Mouse (Mus musculus) MEL (cell line): ENCODE results near the gene Pcif1. TPM values are rescaled to one million over a fixed set of nuclear protein-coding genes. Genes with fewer than 3 reads are reported as not detected.

ENCODE experiments used
- DNase-seq: peaks from one replicate; pipeline ENCODE4 v3.0.0; 2011; ENCODE audit warnings: low read depth, low spot score
- H3K27ac ChIP-seq: 2 replicates; pipeline ENCODE4 v1.5.1; 2012; ENCODE audit warnings: low read depth, mild to moderate bottlenecking, control low read depth, low read length, moderate library complexity; ENCODE audit not compliant: control insufficient read depth
- H3K27me3 ChIP-seq, 2 experiments: fragments of 150-350 bp in 1 of 2; sonication (generic) in 1 of 2; 2 replicates each; pipeline ENCODE4 v1.6.1; 2012; ENCODE audit warnings: low read length in 2 of 2, mild to moderate bottlenecking in 2 of 2, improper control_type of control experiment in 1 of 2, moderate library complexity in 1 of 2; ENCODE audit not compliant: insufficient read depth in 2 of 2, control insufficient read depth in 1 of 2
- H3K36me3 ChIP-seq, 2 experiments: 2 replicates each; pipeline ENCODE4 v1.6.1; 2012 to 2014; ENCODE audit warnings: low read length in 2 of 2, improper control_type of control experiment in 1 of 2, inconsistent platforms in 1 of 2, mild to moderate bottlenecking in 1 of 2; ENCODE audit not compliant: insufficient read depth in 2 of 2, control insufficient read depth in 1 of 2
- H3K4me1 ChIP-seq, 2 experiments: fragments of 150-350 bp in 1 of 2; sonication (generic) in 1 of 2; 2 replicates each; pipeline ENCODE4 v1.6.1; 2012; ENCODE audit warnings: low read length in 2 of 2, improper control_type of control experiment in 1 of 2, mild to moderate bottlenecking in 1 of 2; ENCODE audit not compliant: insufficient read depth in 2 of 2, control insufficient read depth in 1 of 2
- H3K4me3 ChIP-seq, 2 experiments: fragments of 150-350 bp in 1 of 2; sonication (generic) in 1 of 2; 2 replicates each; pipeline ENCODE4 v1.5.1; 2012; ENCODE audit warnings: low read depth in 2 of 2, low read length in 2 of 2, mild to moderate bottlenecking in 2 of 2, moderate library complexity in 2 of 2, control low read depth in 1 of 2, improper control_type of control experiment in 1 of 2; ENCODE audit not compliant: control insufficient read depth in 1 of 2, insufficient read depth in 1 of 2
- H3K79me2 ChIP-seq: 2 replicates; pipeline ENCODE4 v1.6.1; 2012; ENCODE audit warnings: mild to moderate bottlenecking, low read length, moderate library complexity; ENCODE audit not compliant: control insufficient read depth, poor library complexity, insufficient read depth
- H3K9ac ChIP-seq: 2 replicates; pipeline ENCODE4 v1.6.1; 2012; ENCODE audit warnings: low read depth, mild to moderate bottlenecking, control low read depth, low read length, moderate library complexity; ENCODE audit not compliant: control insufficient read depth, poor library complexity, severe bottlenecking
- H3K9me3 ChIP-seq: fragments of 150-350 bp; sonication (generic); replicated peaks from 2 replicates; pipeline ENCODE4 v1.6.1; 2012; ENCODE audit warnings: mild to moderate bottlenecking, low read length, improper control_type of control experiment, moderate library complexity; ENCODE audit not compliant: insufficient read depth
- BHLHE40 ChIP-seq: IDR thresholded peaks from 2 replicates; pipeline ENCODE4 v1.6.1; 2012; ENCODE audit warnings: low read depth, mild to moderate bottlenecking, inconsistent platforms, low read length, improper control_type of control experiment, borderline replicate concordance
- CHD1 ChIP-seq: IDR thresholded peaks from 2 replicates; pipeline ENCODE4 v1.6.1; 2012; ENCODE audit warnings: low read depth, mild to moderate bottlenecking, inconsistent platforms, low read length, improper control_type of control experiment
- CHD2 ChIP-seq: IDR thresholded peaks from 2 replicates; pipeline ENCODE4 v1.6.1; 2011; ENCODE audit warnings: low read length, improper control_type of control experiment
- CTCF ChIP-seq, 3 experiments: IDR thresholded peaks in 2 of 3; conservative IDR thresholded peaks in 1 of 3; 2 replicates each; pipeline ENCODE4 v1.5.1; 2011 to 2012; ENCODE audit warnings: low read length in 3 of 3, low read depth in 2 of 3, mild to moderate bottlenecking in 2 of 3, improper control_type of control experiment in 1 of 3, inconsistent platforms in 1 of 3, mixed read lengths in 1 of 3, moderate library complexity in 1 of 3; ENCODE audit not compliant: control insufficient read depth in 1 of 3, insufficient read depth in 1 of 3, poor library complexity in 1 of 3, severe bottlenecking in 1 of 3
- ELF1 ChIP-seq: IDR thresholded peaks from 2 replicates; pipeline ENCODE4 v1.6.1; 2014; ENCODE audit warnings: low read depth, mild to moderate bottlenecking, inconsistent platforms, low read length, improper control_type of control experiment, moderate library complexity
- EP300 ChIP-seq, 2 experiments: IDR thresholded peaks; 2 replicates each; pipeline ENCODE4 v1.6.1; 2011; ENCODE audit warnings: improper control_type of control experiment in 2 of 2, low read length in 2 of 2, low read depth in 1 of 2, mild to moderate bottlenecking in 1 of 2
- ETS1 ChIP-seq: IDR thresholded peaks from 2 replicates; pipeline ENCODE4 v1.6.1; 2012; ENCODE audit warnings: low read depth, mild to moderate bottlenecking, inconsistent platforms, low read length, improper control_type of control experiment, moderate library complexity
- HCFC1 ChIP-seq: IDR thresholded peaks from 2 replicates; pipeline ENCODE4 v1.6.1; 2012; ENCODE audit warnings: low read depth, mild to moderate bottlenecking, inconsistent platforms, low read length, improper control_type of control experiment, moderate library complexity
- JUND ChIP-seq: IDR thresholded peaks from 2 replicates; pipeline ENCODE4 v1.6.1; 2011; ENCODE audit warnings: low read depth, mild to moderate bottlenecking, improper control_type of control experiment, low read length
- KAT2A ChIP-seq: conservative IDR thresholded peaks from 2 replicates; pipeline ENCODE4 v1.6.1; 2012; ENCODE audit warnings: low read depth, low read length, improper control_type of control experiment, inconsistent platforms
- MAX ChIP-seq: IDR thresholded peaks from 2 replicates; pipeline ENCODE4 v1.6.1; 2011; ENCODE audit warnings: low read length, improper control_type of control experiment
- MAZ ChIP-seq: IDR thresholded peaks from 2 replicates; pipeline ENCODE4 v1.6.1; 2012; ENCODE audit warnings: low read depth, mild to moderate bottlenecking, inconsistent platforms, low read length, improper control_type of control experiment
- MYB ChIP-seq: IDR thresholded peaks from 2 replicates; pipeline ENCODE4 v1.6.1; 2011; ENCODE audit warnings: mild to moderate bottlenecking, low read depth, low read length, improper control_type of control experiment
- NELFE ChIP-seq: IDR thresholded peaks from 2 replicates; pipeline ENCODE4 v1.6.1; 2011; ENCODE audit warnings: low read depth, low read length, improper control_type of control experiment
- NRF1 ChIP-seq: IDR thresholded peaks from 2 replicates; pipeline ENCODE4 v1.6.1; 2014; ENCODE audit warnings: low read depth, mild to moderate bottlenecking, inconsistent platforms, low read length, improper control_type of control experiment, moderate library complexity; ENCODE audit not compliant: poor library complexity, insufficient read depth, severe bottlenecking
- TAL1 ChIP-seq: IDR thresholded peaks from 2 replicates; pipeline ENCODE4 v1.6.1; 2012; ENCODE audit warnings: mild to moderate bottlenecking, inconsistent platforms, low read length, moderate library complexity, mixed read lengths
- TBP ChIP-seq: IDR thresholded peaks from 2 replicates; pipeline ENCODE4 v1.8.0; 2011; ENCODE audit warnings: low read depth, low read length, improper control_type of control experiment
- UBTF ChIP-seq: IDR thresholded peaks from 2 replicates; pipeline ENCODE4 v1.6.1; 2012; ENCODE audit warnings: low read depth, mild to moderate bottlenecking, inconsistent platforms, low read length, improper control_type of control experiment, moderate library complexity, borderline replicate concordance; ENCODE audit not compliant: insufficient read depth
- USF1 ChIP-seq: IDR thresholded peaks from 2 replicates; pipeline ENCODE4 v1.6.1; 2014; ENCODE audit warnings: low read depth, mild to moderate bottlenecking, inconsistent platforms, low read length, improper control_type of control experiment, moderate library complexity
- USF2 ChIP-seq, 2 experiments: IDR thresholded peaks; 2 replicates each; pipeline ENCODE4 v1.6.1; 2011 to 2012; ENCODE audit warnings: improper control_type of control experiment in 2 of 2, low read length in 2 of 2, borderline replicate concordance in 1 of 2, inconsistent platforms in 1 of 2, low read depth in 1 of 2, mild to moderate bottlenecking in 1 of 2; ENCODE audit not compliant: insufficient read depth in 1 of 2
- ZC3H11A ChIP-seq: IDR thresholded peaks from 2 replicates; pipeline ENCODE4 v1.6.1; 2012; ENCODE audit warnings: low read depth, mild to moderate bottlenecking, inconsistent platforms, low read length, improper control_type of control experiment
- ZMIZ1 ChIP-seq: IDR thresholded peaks from 2 replicates; pipeline ENCODE4 v1.6.1; 2012; ENCODE audit warnings: low read depth, mild to moderate bottlenecking, inconsistent platforms, low read length, improper control_type of control experiment, moderate library complexity
- polyA plus RNA-seq, 2 experiments: library from polyadenylated mRNA; stranded (reverse) in 1 of 2; unstranded in 1 of 2; fragments of >175 nt in 1 of 2; fragments of >200 nt in 1 of 2; gene quantifications; 2 replicates each; pipeline versions ENCODE4 v1.2.1 to v1.2.4; 2012; ENCODE audit warnings: low replicate concordance in 2 of 2, low read depth in 1 of 2; ENCODE audit not compliant: insufficient read length in 2 of 2, insufficient read depth in 1 of 2, missing spikeins in 1 of 2
- total RNA-seq: library from RNA; depleted of rRNA; stranded (reverse); fragments of 300-350 nt; gene quantifications from 2 replicates; pipeline ENCODE4 v1.2.3, GENCODE M21; 2012

The Pcif1 gene
- total and polyA plus RNA-seq, 3 experiments: 46.8 to 118 TPM; not detected in 1

GRCm38 (mm10) chr2:164921984-164922383, 42.9 kb downstream of the Pcif1 start:
- Histone ChIP-seq H3K36me3 (no peaks in the 10 kb centered on the region; a peak in 1 of 4 replicates), H3K9ac (no peak overlapping the region), H3K27me3 (no peaks in the 10 kb centered on the region), H3K4me3 (no peak overlapping the region), H3K9me3 (no peaks in the 10 kb centered on the region), H3K79me2 (no peaks in the 10 kb centered on the region), H3K27ac (no peak overlapping the region), H3K4me1 (no peaks in the 10 kb centered on the region)
- DNase-seq: no peak
- TF ChIP-seq USF2 (IDR thresholded peaks at IDR 0.05; ENCODE audit: borderline replicate concordance in 1 of 2, insufficient read depth in 1 of 2, low read depth in 1 of 2, low read length in 2 of 2) (no peak), ETS1 (no peak), ZMIZ1 (no peak), CTCF (IDR thresholded peaks at IDR 0.05 in 2 of 3, conservative IDR thresholded peaks at IDR 0.05 in 1 of 3; ENCODE audit: control insufficient read depth in 1 of 3, insufficient read depth in 1 of 3, low read depth in 2 of 3, low read length in 3 of 3, poor library complexity in 1 of 3, severe bottlenecking in 1 of 3) (no peak), KAT2A (no peak)

GRCm38 (mm10) chr2:164923291-164923690, 44.2 kb downstream of the Pcif1 start:
- H3K36me3 ChIP-seq: no peaks in the 10 kb centered on the region; a peak in 1 of 4 replicates
- TF ChIP-seq USF1 (no peak), TAL1 (no peak), JUND (no peak), KAT2A (no peak), BHLHE40 (no peak), MYB (no peak), CHD1 (no peak), CHD2 (no peak), MAX (no peak), EP300 (IDR thresholded peaks at IDR 0.05; ENCODE audit: low read depth in 1 of 2, low read length in 2 of 2) (no peak), ZC3H11A (no peak), ELF1 (no peak), MAZ (no peak), UBTF (no peak), NELFE (no peak), HCFC1 (no peak), TBP (no peak), NRF1 (no peak)
- TF ChIP-seq, all 39 proteins: peak for 0
- no peaks in the 10 kb centered on the region for H3K79me2 ChIP-seq
- no peaks in the 10 kb centered on the region for H3K9me3 ChIP-seq
- H3K27me3 ChIP-seq: no peaks in the 10 kb centered on the region
- no peak for DNase-seq
- no peak overlapping the region for H3K27ac ChIP-seq
- H3K4me1 ChIP-seq: no peaks in the 10 kb centered on the region
- no peak overlapping the region for H3K4me3 ChIP-seq
- H3K9ac ChIP-seq: no peak overlapping the region
